Mouse (Mus musculus) cortical plate, adult 2 months (tissue): Measurements from ENCODE around the gene Gar1.

Source experiments
- CTCF ChIP-seq: fragments of 200-500 bp; IDR thresholded peaks from 2 replicates; pipeline ENCODE4 v1.5.1; 2011; ENCODE audit warnings: mild to moderate bottlenecking, control low read depth, low read length; ENCODE audit not compliant: insufficient read depth; ENCODE audit errors: extremely low read depth
- POLR2A ChIP-seq: fragments of 200-500 bp; IDR thresholded peaks from 2 replicates; pipeline ENCODE4 v1.6.1; 2011; ENCODE audit warnings: mild to moderate bottlenecking, low read length, control low read depth; ENCODE audit not compliant: insufficient read depth; ENCODE audit errors: extremely low read depth

GRCm38 (mm10) chr3:129798551-129798950 lies 32.6 kb downstream of the Gar1 start:
- no peak for TF ChIP-seq CTCF
- no peak for TF ChIP-seq POLR2A
